Mouse (Mus musculus): ENCODE measurements around the gene Ank3. TPM values are rescaled to one million over a fixed set of nuclear protein-coding genes. Genes with fewer than 3 reads are reported as not detected.

Ank3 gene
- total and polyA plus RNA-seq, 3 experiments: 3.2 to 6.7 TPM; not detected in 1

- no peak overlapping the region for H3K4me3 ChIP-seq (ENCODE audit: control insufficient read depth in 1 of 2, insufficient read depth in 1 of 2, low read depth in 2 of 2, low read length in 2 of 2)
- H3K9ac ChIP-seq (ENCODE audit: control insufficient read depth, low read depth, low read length, poor library complexity, severe bottlenecking): no peak overlapping the region
- TF ChIP-seq TCF12 (IDR thresholded peaks at IDR 0.05; ENCODE audit: low read depth, low read length) (no peak), POLR2A (IDR thresholded peaks at IDR 0.05; ENCODE audit: control insufficient read depth in 1 of 2, insufficient read depth in 1 of 2, low read depth in 1 of 2, low read length in 2 of 2, poor library complexity in 1 of 2) (no peak), ETS1 (IDR thresholded peaks at IDR 0.05; ENCODE audit: low read depth, low read length) (no peak), E2F4 (IDR thresholded peaks at IDR 0.05; ENCODE audit: borderline replicate concordance, low read depth, low read length) (no peak), SMC3 (IDR thresholded peaks at IDR 0.05; ENCODE audit: low read depth, low read length) (no peak), USF1 (IDR thresholded peaks at IDR 0.05; ENCODE audit: low read depth, low read length) (no peak), RCOR1 (IDR thresholded peaks at IDR 0.05; ENCODE audit: low read depth, low read length) (no peak), TAL1 (IDR thresholded peaks at IDR 0.05; ENCODE audit: low read length) (no peak), HCFC1 (IDR thresholded peaks at IDR 0.05; ENCODE audit: low read depth, low read length) (no peak), ZC3H11A (IDR thresholded peaks at IDR 0.05; ENCODE audit: low read depth, low read length) (no peak), MYC (IDR thresholded peaks at IDR 0.05; ENCODE audit: low read depth, low read length) (no peak), RAD21 (IDR thresholded peaks at IDR 0.05; ENCODE audit: low read depth, low read length) (no peak), CHD1 (IDR thresholded peaks at IDR 0.05; ENCODE audit: low read depth, low read length) (no peak), ZNF384 (IDR thresholded peaks at IDR 0.05; ENCODE audit: low read depth, low read length) (no peak), MEF2A (IDR thresholded peaks at IDR 0.05; ENCODE audit: extremely low read depth, insufficient replicate concordance, low read depth, low read length, poor library complexity, severe bottlenecking) (no peak), BHLHE40 (IDR thresholded peaks at IDR 0.05; ENCODE audit: borderline replicate concordance, low read depth, low read length) (no peak), MYB (IDR thresholded peaks at IDR 0.05; ENCODE audit: low read depth, low read length) (no peak), NRF1 (IDR thresholded peaks at IDR 0.05; ENCODE audit: insufficient read depth, low read depth, low read length, poor library complexity, severe bottlenecking) (no peak), NELFE (IDR thresholded peaks at IDR 0.05; ENCODE audit: low read depth, low read length) (no peak)
- H3K4me1 ChIP-seq (ENCODE audit: control insufficient read depth in 1 of 2, insufficient read depth in 2 of 2, low read length in 2 of 2): no peaks in the 10 kb centered on the region
- no peak for DNase-seq (ENCODE audit: low read depth, low spot score)
- H3K27me3 ChIP-seq (ENCODE audit: control insufficient read depth in 1 of 2, insufficient read depth in 2 of 2, low read length in 2 of 2): no peaks in the 10 kb centered on the region
- no peaks in the 10 kb centered on the region for H3K9me3 ChIP-seq (replicated peaks; ENCODE audit: insufficient read depth, low read length)
- H3K27ac ChIP-seq (ENCODE audit: control insufficient read depth, low read depth, low read length): no peak overlapping the region
- no peaks in the 10 kb centered on the region for H3K79me2 ChIP-seq (ENCODE audit: control insufficient read depth, insufficient read depth, low read length, poor library complexity)
- no peaks in the 10 kb centered on the region for H3K36me3 ChIP-seq (ENCODE audit: control insufficient read depth in 1 of 2, insufficient read depth in 2 of 2, low read length in 2 of 2)
Measured at GRCm38 (mm10) chr10:69521977-69522376, 123.4 kb downstream of the Ank3 start.

GRCm38 (mm10) chr10:69523202-69523601 lies 124.6 kb downstream of the Ank3 start:
- H3K27ac ChIP-seq (ENCODE audit: control insufficient read depth, low read depth, low read length): no peak overlapping the region
- no peak for TF ChIP-seq MYC (IDR thresholded peaks at IDR 0.05; ENCODE audit: low read depth, low read length)
- peak in 1 of 3 experiments; percentile 14; a peak in 2 of 6 replicates for TF ChIP-seq CTCF (IDR thresholded peaks at IDR 0.05 in 2 of 3, conservative IDR thresholded peaks at IDR 0.05 in 1 of 3; ENCODE audit: control insufficient read depth in 1 of 3, insufficient read depth in 1 of 3, low read depth in 2 of 3, low read length in 3 of 3, poor library complexity in 1 of 3, severe bottlenecking in 1 of 3)
- H3K9me3 ChIP-seq (replicated peaks; ENCODE audit: insufficient read depth, low read length): no peaks in the 10 kb centered on the region
- no peaks in the 10 kb centered on the region for H3K27me3 ChIP-seq (ENCODE audit: control insufficient read depth in 1 of 2, insufficient read depth in 2 of 2, low read length in 2 of 2)
- no peaks in the 10 kb centered on the region for H3K4me1 ChIP-seq (ENCODE audit: control insufficient read depth in 1 of 2, insufficient read depth in 2 of 2, low read length in 2 of 2)
- no peak overlapping the region for H3K9ac ChIP-seq (ENCODE audit: control insufficient read depth, low read depth, low read length, poor library complexity, severe bottlenecking)
- no peak overlapping the region for H3K4me3 ChIP-seq (ENCODE audit: control insufficient read depth in 1 of 2, insufficient read depth in 1 of 2, low read depth in 2 of 2, low read length in 2 of 2)
- peak; percentile 2 for DNase-seq (ENCODE audit: low read depth, low spot score)
- H3K79me2 ChIP-seq (ENCODE audit: control insufficient read depth, insufficient read depth, low read length, poor library complexity): no peaks in the 10 kb centered on the region
- H3K36me3 ChIP-seq (ENCODE audit: control insufficient read depth in 1 of 2, insufficient read depth in 2 of 2, low read length in 2 of 2): no peaks in the 10 kb centered on the region

Measured in MEL (cell line).